Mouse (Mus musculus) heart, postnatal 0 days (tissue): ENCODE results near the gene N4bp3.

Experiments
- CTCF ChIP-seq: IDR thresholded peaks from 2 replicates; pipeline ENCODE4 v1.5.1; 2016; ENCODE audit warnings: antibody characterized with exemption, control low read depth, low read depth
- EP300 ChIP-seq: IDR thresholded peaks from 2 replicates; pipeline ENCODE4 v1.6.1; 2016; ENCODE audit warnings: antibody characterized with exemption, low read depth

DNA sequence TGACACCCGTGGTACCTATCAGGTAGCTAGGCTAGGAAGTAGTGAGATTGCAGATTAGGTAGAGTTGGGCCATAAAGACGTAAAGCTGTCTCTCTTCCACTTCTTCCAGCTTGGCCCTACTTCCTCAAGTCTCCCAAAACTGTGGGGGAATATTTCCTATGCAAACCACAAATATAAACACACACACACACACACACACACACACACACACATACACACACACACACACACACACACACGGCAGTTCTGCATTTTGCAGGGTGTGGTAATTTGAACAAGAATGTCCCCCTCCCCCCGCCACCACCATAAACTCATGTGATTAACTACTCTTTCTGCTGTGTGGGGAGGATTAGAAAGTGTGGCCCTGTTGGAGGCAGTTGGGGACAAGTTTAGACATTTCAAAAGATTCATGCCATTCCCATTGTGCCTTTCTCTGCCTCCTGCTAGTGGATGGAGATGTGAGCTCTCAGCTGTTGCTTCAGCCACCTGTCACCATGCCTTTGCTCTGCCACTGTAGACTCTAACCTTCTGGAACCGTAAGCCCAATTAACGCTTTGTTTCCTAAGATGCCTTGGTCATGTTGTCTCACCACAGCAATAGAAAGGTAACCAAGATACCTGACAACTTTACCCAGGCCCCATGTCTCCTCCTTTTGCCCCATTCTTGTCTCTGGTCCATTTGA, 27.2 kb upstream of the N4bp3 start:
- TF ChIP-seq CTCF = no peak
- no peak for TF ChIP-seq EP300
